Mouse (Mus musculus): ENCODE results near the gene Otulin.

DNA sequence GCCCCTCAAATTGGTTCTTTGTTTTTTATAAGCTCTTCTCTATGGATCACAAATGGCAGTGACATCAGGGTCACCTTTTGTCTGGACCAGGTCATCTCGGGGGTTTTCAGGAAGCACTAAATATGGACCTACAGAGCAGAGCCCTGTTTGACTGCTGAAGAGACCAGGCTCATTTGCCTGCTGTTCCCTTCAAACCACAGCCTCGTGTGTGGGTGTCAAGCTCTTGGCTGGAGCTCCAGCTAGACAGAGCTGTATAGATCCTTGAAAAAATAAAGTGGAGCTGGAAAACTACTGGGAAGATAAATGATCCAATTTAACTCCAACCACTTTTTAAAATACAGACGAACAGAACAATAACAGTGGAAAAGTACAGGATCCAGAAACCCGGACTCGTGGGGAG lies 93.7 kb downstream of the Otulin start:
- TF ChIP-seq RCOR1 (conservative IDR thresholded peaks at IDR 0.05; ENCODE audit: low read depth, low read length) (no peak), EP300 (IDR thresholded peaks at IDR 0.05; ENCODE audit: low read length) (no peak), MYC (IDR thresholded peaks at IDR 0.05; ENCODE audit: low read depth, low read length) (no peak), USF1 (IDR thresholded peaks at IDR 0.05; ENCODE audit: low read depth, low read length) (no peak), ZNF384 (IDR thresholded peaks at IDR 0.05; ENCODE audit: low read depth, low read length) (no peak), CTCF (conservative IDR thresholded peaks at IDR 0.05 in 1 of 2, IDR thresholded peaks at IDR 0.05 in 1 of 2; ENCODE audit: low read depth in 2 of 2, low read length in 2 of 2) (no peak), POLR2A (IDR thresholded peaks at IDR 0.05; ENCODE audit: low read depth, low read length) (no peak), HCFC1 (IDR thresholded peaks at IDR 0.05; ENCODE audit: low read depth, low read length) (no peak), RAD21 (IDR thresholded peaks at IDR 0.05; ENCODE audit: low read depth, low read length) (no peak), NRF1 (IDR thresholded peaks at IDR 0.05; ENCODE audit: low read depth, low read length) (no peak), MEF2A (IDR thresholded peaks at IDR 0.05; ENCODE audit: borderline replicate concordance, low read depth, low read length) (no peak), SMC3 (IDR thresholded peaks at IDR 0.05; ENCODE audit: low read depth, low read length) (no peak), NELFE (IDR thresholded peaks at IDR 0.05; ENCODE audit: low read depth, low read length) (no peak), IRF4 (IDR thresholded peaks at IDR 0.05; ENCODE audit: low read depth, low read length) (no peak)
